Mouse (Mus musculus) T-cell, adult 2 months (primary cell): ENCODE measurements around the gene Igsf6.

Source experiments
- DNase-seq: peaks from one replicate; pipeline ENCODE4 v3.0.0; 2022; ENCODE audit warnings: low spot score

Gene Igsf6

GRCm38 (mm10) chr7:121074281-121074680 is at the start of gene Igsf6:
TSS of gene Igsf6 (minus strand) at chr7:121074572.
- no peak for DNase-seq

- DNase-seq, result peak; percentile 36
Measured at GRCm38 (mm10) chr7:121120143-121120818, 45.9 kb upstream of the Igsf6 start.

- no peak for DNase-seq
Measured at GRCm38 (mm10) chr7:121111762-121112161, 37.4 kb upstream of the Igsf6 start.

GRCm38 (mm10) chr7:121111321-121111720 is 36.9 kb upstream of the Igsf6 start:
- no peak for DNase-seq

- DNase-seq, result no peak
Measured at GRCm38 (mm10) chr7:121107851-121108250, 33.5 kb upstream of the Igsf6 start.

- no peak for DNase-seq
Measured at GRCm38 (mm10) chr7:121098614-121099389, 24.4 kb upstream of the Igsf6 start.

GRCm38 (mm10) chr7:121093026-121093425 is 18.7 kb upstream of the Igsf6 start:
- DNase-seq, result no peak

- DNase-seq, result no peak
Measured at GRCm38 (mm10) chr7:121090748-121091147, 16.4 kb upstream of the Igsf6 start.

GRCm38 (mm10) chr7:121088745-121089144 is 14.4 kb upstream of the Igsf6 start:
- no peak for DNase-seq

GRCm38 (mm10) chr7:121085500-121085899 is 11.1 kb upstream of the Igsf6 start:
- no peak for DNase-seq

GRCm38 (mm10) chr7:121084840-121085453 is 10.6 kb upstream of the Igsf6 start:
- no peak for DNase-seq

- no peak for DNase-seq
Measured at GRCm38 (mm10) chr7:121082949-121083513, 8.7 kb upstream of the Igsf6 start.

GRCm38 (mm10) chr7:121081816-121082215 is 7.4 kb upstream of the Igsf6 start:
- no peak for DNase-seq

- no peak for DNase-seq
Measured at GRCm38 (mm10) chr7:121081350-121081749, 7.0 kb upstream of the Igsf6 start, which contains the start of gene Otoa. TSS of gene Otoa (plus strand) at chr7:121081650.

GRCm38 (mm10) chr7:121077829-121078228 is 3.5 kb upstream of the Igsf6 start:
- DNase-seq, result peak; percentile 24

GRCm38 (mm10) chr7:121077311-121077710 is 2.9 kb upstream of the Igsf6 start:
- no peak for DNase-seq

- DNase-seq, result no peak
Measured at GRCm38 (mm10) chr7:121075416-121075815, 1.0 kb upstream of the Igsf6 start.

- no peak for DNase-seq
Measured at GRCm38 (mm10) chr7:121074801-121075400, 529 bp upstream of the Igsf6 start.

- DNase-seq, result no peak
Measured at GRCm38 (mm10) chr7:121072506-121072905, 1.9 kb downstream of the Igsf6 start.

- no peak for DNase-seq
Measured at GRCm38 (mm10) chr7:121071276-121071675, 3.1 kb downstream of the Igsf6 start.

- peak; percentile 59 for DNase-seq
Measured at GRCm38 (mm10) chr7:121064309-121064708, 10.1 kb downstream of the Igsf6 start.
